Mouse (Mus musculus) cerebellum, adult 11 months (tissue): ENCODE measurements around the gene Ugt1a6a.
"Not testable (repeated sequence)": the region's sequence is repeated elsewhere in the genome, so short reads cannot be mapped to it uniquely, and the experiment has no call there.

ENCODE experiments used
- DNase-seq: peaks from one replicate; pipeline ENCODE4 v3.0.0; 2022

Gene Ugt1a6a

GRCm38 (mm10) chr1:88134457-88135011 is at the start of gene Ugt1a6a:
Gene Ugt1a6a (plus strand): TSS chr1:88134809.
- DNase-seq, result not testable (repeated sequence)

GRCm38 (mm10) chr1:88086125-88086524 is 48.5 kb upstream of the Ugt1a6a start:
- DNase-seq, result no peak

GRCm38 (mm10) chr1:88087513-88087912 is 47.1 kb upstream of the Ugt1a6a start, which contains the start of gene Ugt1a8:
Gene Ugt1a8 (plus strand): TSS chr1:88087813.
- DNase-seq, result no peak

GRCm38 (mm10) chr1:88092341-88092740 is 42.3 kb upstream of the Ugt1a6a start:
- no peak for DNase-seq

GRCm38 (mm10) chr1:88094270-88094676 is 40.3 kb upstream of the Ugt1a6a start:
- not testable (repeated sequence) for DNase-seq

GRCm38 (mm10) chr1:88094941-88095492 is 39.6 kb upstream of the Ugt1a6a start, which contains the start of gene Ugt1a7c:
Gene Ugt1a7c (plus strand): TSS chr1:88095062.
- no peak for DNase-seq

- not testable (repeated sequence) for DNase-seq
Measured at GRCm38 (mm10) chr1:88098546-88098945, 36.1 kb upstream of the Ugt1a6a start.

- DNase-seq, result not testable (repeated sequence)
Measured at GRCm38 (mm10) chr1:88099691-88100090, 34.9 kb upstream of the Ugt1a6a start.

GRCm38 (mm10) chr1:88103019-88103418 is 31.6 kb upstream of the Ugt1a6a start, which contains the start of gene Ugt1a6b:
Gene Ugt1a6b (plus strand): TSS chr1:88103252.
- DNase-seq, result not testable (repeated sequence)

- DNase-seq, result not testable (repeated sequence)
Measured at GRCm38 (mm10) chr1:88103697-88104468, 30.7 kb upstream of the Ugt1a6a start.

GRCm38 (mm10) chr1:88104667-88105430 is 29.8 kb upstream of the Ugt1a6a start:
- DNase-seq, result no peak

- DNase-seq, result no peak
Measured at GRCm38 (mm10) chr1:88105656-88106055, 29.0 kb upstream of the Ugt1a6a start.

GRCm38 (mm10) chr1:88109027-88109557 is 25.5 kb upstream of the Ugt1a6a start:
- not testable (repeated sequence) for DNase-seq

GRCm38 (mm10) chr1:88109604-88110003 is 25.0 kb upstream of the Ugt1a6a start:
- DNase-seq, result not testable (repeated sequence)

GRCm38 (mm10) chr1:88112769-88113168 is 21.8 kb upstream of the Ugt1a6a start:
- not testable (repeated sequence) for DNase-seq

GRCm38 (mm10) chr1:88120550-88120949 is 14.1 kb upstream of the Ugt1a6a start:
- DNase-seq, result not testable (repeated sequence)

- DNase-seq, result not testable (repeated sequence)
Measured at GRCm38 (mm10) chr1:88121521-88121920, 13.1 kb upstream of the Ugt1a6a start.

GRCm38 (mm10) chr1:88125827-88126360 is 8.7 kb upstream of the Ugt1a6a start:
- not testable (repeated sequence) for DNase-seq

GRCm38 (mm10) chr1:88129091-88129490 is 5.5 kb upstream of the Ugt1a6a start:
- not testable (repeated sequence) for DNase-seq

- not testable (repeated sequence) for DNase-seq
Measured at GRCm38 (mm10) chr1:88130223-88130622, 4.4 kb upstream of the Ugt1a6a start.

- no peak for DNase-seq
Measured at GRCm38 (mm10) chr1:88133908-88134456, 627 bp upstream of the Ugt1a6a start.
